Mouse (Mus musculus) ovary, postnatal 10 days (tissue): Measurements from ENCODE around the gene Dscam.

Source experiments
- DNase-seq: peaks from one replicate; pipeline ENCODE4 v3.0.0; 2022; ENCODE audit warnings: low spot score

The Dscam gene

GRCm38 (mm10) chr16:96651444-96651843 is 519.1 kb downstream of the Dscam start:
- DNase-seq, result no peak

GRCm38 (mm10) chr16:96640101-96640500 is 530.5 kb downstream of the Dscam start:
- no peak for DNase-seq

GRCm38 (mm10) chr16:96635916-96636315 is 534.6 kb downstream of the Dscam start:
- DNase-seq, result no peak

GRCm38 (mm10) chr16:96634791-96635143 is 535.8 kb downstream of the Dscam start:
- no peak for DNase-seq

- no peak for DNase-seq
Observed at GRCm38 (mm10) chr16:96634097-96634790, 536.3 kb downstream of the Dscam start.

- DNase-seq, result no peak
Observed at GRCm38 (mm10) chr16:96630241-96630640, 540.3 kb downstream of the Dscam start.

GRCm38 (mm10) chr16:96629623-96630022 is 540.9 kb downstream of the Dscam start:
- no peak for DNase-seq

- no peak for DNase-seq
Observed at GRCm38 (mm10) chr16:96625468-96625867, 545.1 kb downstream of the Dscam start.

- DNase-seq, result no peak
Observed at GRCm38 (mm10) chr16:96624570-96625411, 545.8 kb downstream of the Dscam start.

- no peak for DNase-seq
Observed at GRCm38 (mm10) chr16:96620861-96621260, 549.7 kb downstream of the Dscam start.

- no peak for DNase-seq
Observed at GRCm38 (mm10) chr16:96620402-96620801, 550.1 kb downstream of the Dscam start.

- no peak for DNase-seq
Observed at GRCm38 (mm10) chr16:96617772-96618171, 552.8 kb downstream of the Dscam start.

- no peak for DNase-seq
Observed at GRCm38 (mm10) chr16:96613275-96613674, 557.3 kb downstream of the Dscam start.

- DNase-seq, result no peak
Observed at GRCm38 (mm10) chr16:96610806-96611205, 559.7 kb downstream of the Dscam start.

- no peak for DNase-seq
Observed at GRCm38 (mm10) chr16:96602206-96602605, 568.3 kb downstream of the Dscam start.

- no peak for DNase-seq
Observed at GRCm38 (mm10) chr16:96600791-96601190, 569.8 kb downstream of the Dscam start.

GRCm38 (mm10) chr16:96599401-96600060 is 571.0 kb downstream of the Dscam start:
- DNase-seq, result no peak

- no peak for DNase-seq
Observed at GRCm38 (mm10) chr16:96575841-96576240, 594.7 kb downstream of the Dscam start.

GRCm38 (mm10) chr16:96567428-96567827 is 603.1 kb downstream of the Dscam start:
- DNase-seq, result no peak

GRCm38 (mm10) chr16:96563350-96564257 is 606.9 kb downstream of the Dscam start:
- DNase-seq, result no peak

GRCm38 (mm10) chr16:96559796-96560195 is 610.8 kb downstream of the Dscam start:
- DNase-seq, result no peak

GRCm38 (mm10) chr16:96558341-96558740 is 612.2 kb downstream of the Dscam start:
- DNase-seq, result no peak
